Mouse (Mus musculus) limb, embryonic 13.5 days (tissue): Measurements from ENCODE around the gene Rab44. TPM values are rescaled to one million over a fixed set of nuclear protein-coding genes. Genes with fewer than 3 reads are reported as not detected.

Experiments
- ATAC-seq: fragments of 200-750 bp; cut with Nextera tagmentation; 2 replicates; pipeline ENCODE4 v1.8.0; 2017; ENCODE audit warnings: low read depth, moderate number of reproducible peaks, moderate TSS enrichment; ENCODE audit not compliant: low FRiP score
- H3K27ac ChIP-seq: fragments of 300-500 bp; sonication (generic); 2 replicates; pipeline ENCODE4 v1.5.1; 2015; ENCODE audit warnings: inconsistent platforms, mild to moderate bottlenecking, moderate library complexity
- H3K27me3 ChIP-seq: fragments of 300-500 bp; sonication (generic); 2 replicates; pipeline ENCODE4 v1.6.1; 2015; ENCODE audit warnings: mild to moderate bottlenecking, inconsistent platforms
- H3K36me3 ChIP-seq: fragments of 300-500 bp; sonication (generic); 2 replicates; pipeline ENCODE4 v1.6.1; 2015; ENCODE audit warnings: inconsistent platforms, mild to moderate bottlenecking, moderate library complexity
- H3K4me1 ChIP-seq: fragments of 300-500 bp; sonication (generic); 2 replicates; pipeline ENCODE4 v1.6.1; 2015; ENCODE audit warnings: inconsistent platforms
- H3K4me2 ChIP-seq: fragments of 300-500 bp; sonication (generic); replicated peaks from 2 replicates; pipeline ENCODE4 v1.6.1; 2015; ENCODE audit warnings: inconsistent platforms, mild to moderate bottlenecking, moderate library complexity
- H3K4me3 ChIP-seq: fragments of 300-500 bp; sonication (generic); 2 replicates; pipeline ENCODE4 v1.5.1; 2015; ENCODE audit warnings: moderate library complexity, mild to moderate bottlenecking, inconsistent platforms
- H3K9ac ChIP-seq: fragments of 300-500 bp; sonication (generic); 2 replicates; pipeline ENCODE4 v1.6.1; 2015; ENCODE audit warnings: mild to moderate bottlenecking, inconsistent platforms
- H3K9me3 ChIP-seq: fragments of 300-500 bp; sonication (generic); 2 replicates; pipeline ENCODE4 v1.6.1; 2016; ENCODE audit warnings: inconsistent platforms
- WGBS: fragments of 180-500 bp; shearing (Covaris S2); methylation state at CpG from one replicate; pipeline ENCODE4 v1.1.7; 2015; 5-methylcytosine and 5-hydroxymethylcytosine counted together
- polyA plus RNA-seq: library from polyadenylated mRNA; unstranded; fragments of >200 nt; fragmentation: Nextera tagmentation; extraction: Ambion mirVana; gene quantifications from 2 replicates; pipeline ENCODE4 v1.2.1, GENCODE M21; 2015

Gene Rab44
- polyA plus RNA-seq, 1 experiment from 2014 or later: 0.80 TPM

DNA sequence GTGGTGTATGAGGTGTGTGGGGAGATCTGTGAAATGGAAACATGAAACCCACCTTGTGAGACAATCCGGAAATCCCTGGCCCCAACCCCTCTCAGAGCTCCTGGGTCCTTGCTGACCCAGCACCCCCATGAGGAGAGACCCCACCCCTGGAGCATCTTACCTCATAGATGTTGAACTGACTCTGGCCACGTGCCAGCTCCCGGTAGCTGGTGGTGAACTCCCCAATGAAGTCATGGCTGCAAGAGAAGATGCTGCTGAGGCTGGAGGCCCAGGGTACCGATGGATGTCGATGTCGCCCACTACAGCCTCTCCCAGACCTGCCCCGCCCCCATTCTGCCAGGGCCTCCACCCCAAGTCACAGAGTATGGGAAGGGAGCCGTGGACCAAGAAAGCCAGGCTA, 59.2 kb downstream of the Rab44 start:
- ATAC-seq: no peak
- Histone ChIP-seq H3K9me3 (no peaks in the 10 kb centered on the region), H3K36me3 (no peaks in the 10 kb centered on the region), H3K27me3 (no peaks in the 10 kb centered on the region), H3K4me1 (peaks cover 12% of the 10 kb centered on the region), H3K4me3 (no peak overlapping the region), H3K4me2 (no peak overlapping the region), H3K9ac (no peak overlapping the region; the same call in 1 of the 2 replicates), H3K27ac (no peak overlapping the region)
- WGBS: 75% methylated on average over 8 of the region's 8 CpGs

GRCm38 (mm10) chr17:29175693-29176092, 61.7 kb downstream of the Rab44 start:
- Histone ChIP-seq H3K4me1 (peaks cover 12% of the 10 kb centered on the region), H3K4me3 (no peak overlapping the region), H3K9me3 (no peaks in the 10 kb centered on the region), H3K9ac (no peak overlapping the region), H3K36me3 (no peaks in the 10 kb centered on the region), H3K27ac (no peak overlapping the region), H3K27me3 (no peaks in the 10 kb centered on the region), H3K4me2 (no peak overlapping the region)
- 61% methylated on average over 3 of the region's 3 CpGs for WGBS
- ATAC-seq: no peak

GRCm38 (mm10) chr17:29176391-29177267, 62.7 kb downstream of the Rab44 start:
- Histone ChIP-seq H3K36me3 (no peaks in the 10 kb centered on the region), H3K27me3 (no peaks in the 10 kb centered on the region), H3K4me3 (no peak overlapping the region), H3K9me3 (no peaks in the 10 kb centered on the region), H3K27ac (peak overlapping the region; percentile 6; the same call in 1 of the 2 replicates), H3K4me1 (peaks cover 12% of the 10 kb centered on the region), H3K9ac (peak overlapping the region; percentile 21; the same call in 1 of the 2 replicates), H3K4me2 (no peak overlapping the region)
- peak; percentile 46; the same call in 1 of the 2 replicates for ATAC-seq
- 21% methylated on average over 9 of the region's 9 CpGs for WGBS

DNA sequence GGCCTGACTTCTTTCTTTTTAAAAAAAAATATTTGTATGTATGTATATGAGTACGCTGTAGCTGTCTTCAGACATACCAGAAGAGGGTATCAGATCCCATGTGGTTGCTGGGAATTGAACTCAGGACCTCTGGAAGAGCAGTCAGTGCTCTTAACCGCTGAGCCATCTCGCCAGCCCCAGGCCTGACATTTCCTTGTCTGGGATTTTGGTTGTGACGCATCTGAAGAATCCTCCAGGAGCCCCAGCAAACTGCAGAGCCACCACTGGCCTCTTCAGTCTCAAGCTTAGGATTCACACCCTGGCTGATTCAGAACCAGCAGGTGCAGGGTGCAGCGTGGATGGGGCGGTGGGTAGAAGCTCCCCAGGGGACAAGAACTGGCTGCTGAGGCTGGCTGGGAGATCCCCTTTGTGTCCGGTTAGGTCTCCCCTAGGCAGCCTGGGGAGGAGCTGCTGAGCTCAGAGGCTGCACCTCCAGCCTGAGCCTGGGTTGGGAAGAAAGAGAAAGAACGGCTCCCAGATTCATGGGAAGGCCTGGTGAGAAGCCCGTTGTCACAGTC, 64.6 kb downstream of the Rab44 start:
- Histone ChIP-seq H3K9ac (no peak overlapping the region), H3K4me1 (peaks cover 12% of the 10 kb centered on the region), H3K4me3 (no peak overlapping the region), H3K27ac (no peak overlapping the region), H3K27me3 (no peaks in the 10 kb centered on the region), H3K36me3 (no peaks in the 10 kb centered on the region), H3K9me3 (no peaks in the 10 kb centered on the region), H3K4me2 (no peak overlapping the region)
- ATAC-seq: no peak
- 73% methylated on average over 9 of the region's 9 CpGs for WGBS

DNA sequence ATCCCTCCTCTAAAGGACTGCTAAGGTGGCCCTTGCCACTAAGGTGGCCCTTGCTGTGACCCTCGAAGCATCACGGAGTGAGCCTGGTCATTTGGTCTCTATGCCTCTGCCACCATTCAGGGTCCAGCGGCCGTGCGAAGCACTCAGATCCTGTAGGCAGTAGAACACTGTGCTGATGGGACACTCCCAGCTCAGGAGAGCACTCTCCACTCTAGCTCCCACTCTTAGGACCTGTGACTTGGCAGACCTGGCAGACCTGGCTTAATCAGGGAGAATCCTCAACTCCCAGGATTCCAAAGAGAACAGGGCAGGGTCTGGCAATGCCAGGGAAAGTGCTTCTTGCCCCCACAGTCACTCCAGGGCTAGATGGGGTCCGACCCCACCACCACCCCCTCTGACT, 66.0 kb downstream of the Rab44 start:
- no peaks in the 10 kb centered on the region for H3K36me3 ChIP-seq
- no peak overlapping the region for H3K4me3 ChIP-seq
- no peaks in the 10 kb centered on the region for H3K9me3 ChIP-seq
- H3K9ac ChIP-seq: no peak overlapping the region
- no peak overlapping the region for H3K4me2 ChIP-seq
- no peak for ATAC-seq
- peaks cover 12% of the 10 kb centered on the region for H3K4me1 ChIP-seq
- 85% methylated on average over 6 of the region's 6 CpGs for WGBS
- H3K27me3 ChIP-seq: no peaks in the 10 kb centered on the region
- H3K27ac ChIP-seq: no peak overlapping the region

GRCm38 (mm10) chr17:29180406-29181127, 66.6 kb downstream of the Rab44 start:
- no peak overlapping the region for H3K9ac ChIP-seq
- no peak overlapping the region for H3K4me2 ChIP-seq
- no peaks in the 10 kb centered on the region for H3K27me3 ChIP-seq
- H3K4me3 ChIP-seq: no peak overlapping the region
- 68% methylated on average over 4 of the region's 4 CpGs for WGBS
- H3K27ac ChIP-seq: no peak overlapping the region
- no peaks in the 10 kb centered on the region for H3K36me3 ChIP-seq
- peaks cover 18% of the 10 kb centered on the region for H3K4me1 ChIP-seq
- H3K9me3 ChIP-seq: no peaks in the 10 kb centered on the region
- ATAC-seq: no peak

DNA sequence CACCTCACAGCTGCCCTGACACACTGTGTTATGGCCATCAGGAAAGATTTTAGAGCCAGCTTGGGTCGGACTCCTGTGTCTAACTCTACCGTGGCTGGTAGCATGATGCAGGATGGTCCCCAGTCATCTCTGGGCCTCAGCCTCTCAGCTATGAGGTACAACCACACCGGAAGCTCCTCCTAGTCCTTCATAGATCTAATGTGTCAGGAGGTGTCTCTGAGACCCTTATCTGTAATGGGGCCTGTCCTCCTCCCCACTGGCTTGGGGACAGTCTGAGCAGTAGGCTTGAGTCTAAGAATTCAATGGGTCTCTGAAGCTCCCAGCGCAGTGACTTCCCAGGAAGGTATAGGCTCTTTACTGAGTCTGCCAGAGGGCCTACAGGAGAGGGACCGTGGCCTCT, 67.8 kb downstream of the Rab44 start:
- Histone ChIP-seq H3K27ac (no peak overlapping the region), H3K4me2 (no peak overlapping the region), H3K4me3 (no peak overlapping the region), H3K9me3 (no peaks in the 10 kb centered on the region), H3K27me3 (no peaks in the 10 kb centered on the region), H3K9ac (no peak overlapping the region), H3K4me1 (peaks cover 20% of the 10 kb centered on the region), H3K36me3 (no peaks in the 10 kb centered on the region)
- WGBS: 84% methylated on average over 5 of the region's 5 CpGs
- ATAC-seq: no peak

- peaks cover 30% of the 10 kb centered on the region for H3K4me1 ChIP-seq
- H3K27ac ChIP-seq: no peak overlapping the region
- no peak for ATAC-seq
- H3K9ac ChIP-seq: no peak overlapping the region
- no peaks in the 10 kb centered on the region for H3K9me3 ChIP-seq
- 66% methylated on average over 11 of the region's 11 CpGs for WGBS
- no peak overlapping the region for H3K4me3 ChIP-seq
- H3K27me3 ChIP-seq: no peaks in the 10 kb centered on the region
- no peaks in the 10 kb centered on the region for H3K36me3 ChIP-seq
- H3K4me2 ChIP-seq: no peak overlapping the region
Measured at GRCm38 (mm10) chr17:29183162-29183561, 69.2 kb downstream of the Rab44 start.

DNA sequence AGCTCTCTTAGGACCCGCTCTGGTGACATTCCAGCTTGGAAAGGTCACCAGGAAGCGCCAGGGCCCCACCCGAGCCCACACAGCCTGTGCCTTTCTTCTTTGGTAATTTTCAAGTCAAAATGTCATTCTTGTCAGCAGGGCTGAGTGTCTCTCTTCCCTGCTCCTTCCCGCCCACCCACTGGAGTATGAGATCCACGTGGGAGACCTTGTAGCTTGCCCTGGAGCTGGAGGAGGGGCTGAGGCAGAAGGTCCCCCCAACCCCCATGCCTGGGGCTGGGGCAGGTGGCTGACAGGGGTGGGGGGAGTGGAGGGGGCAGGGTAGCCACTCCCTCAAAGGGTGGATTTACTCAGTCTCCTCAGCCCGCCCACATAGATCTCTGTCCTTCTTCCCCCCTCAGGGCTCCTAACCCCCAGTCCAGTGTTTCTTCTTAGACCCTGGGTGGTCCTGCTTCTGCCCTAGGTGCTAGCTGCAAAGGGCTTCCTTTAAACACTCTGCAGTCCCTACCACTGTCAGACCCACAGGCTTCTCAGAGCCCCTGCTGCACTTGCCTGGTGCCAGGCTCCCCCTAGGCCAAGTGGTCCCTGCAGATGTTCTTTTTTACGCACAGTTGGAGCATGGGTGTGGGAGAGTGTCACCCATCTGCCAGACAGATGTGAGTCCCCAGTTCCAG, 71.6 kb downstream of the Rab44 start:
- H3K36me3 ChIP-seq: no peaks in the 10 kb centered on the region
- no peak overlapping the region for H3K4me2 ChIP-seq
- H3K4me1 ChIP-seq: peaks cover 42% of the 10 kb centered on the region
- H3K27me3 ChIP-seq: no peaks in the 10 kb centered on the region
- no peak for ATAC-seq
- no peak overlapping the region for H3K4me3 ChIP-seq
- H3K9me3 ChIP-seq: no peaks in the 10 kb centered on the region
- H3K27ac ChIP-seq: no peak overlapping the region
- H3K9ac ChIP-seq: 0 out of 2 replicates have a peak overlapping the region, but pooled peaks have one; percentile 25
- WGBS: 31% methylated on average over 7 of the region's 7 CpGs

DNA sequence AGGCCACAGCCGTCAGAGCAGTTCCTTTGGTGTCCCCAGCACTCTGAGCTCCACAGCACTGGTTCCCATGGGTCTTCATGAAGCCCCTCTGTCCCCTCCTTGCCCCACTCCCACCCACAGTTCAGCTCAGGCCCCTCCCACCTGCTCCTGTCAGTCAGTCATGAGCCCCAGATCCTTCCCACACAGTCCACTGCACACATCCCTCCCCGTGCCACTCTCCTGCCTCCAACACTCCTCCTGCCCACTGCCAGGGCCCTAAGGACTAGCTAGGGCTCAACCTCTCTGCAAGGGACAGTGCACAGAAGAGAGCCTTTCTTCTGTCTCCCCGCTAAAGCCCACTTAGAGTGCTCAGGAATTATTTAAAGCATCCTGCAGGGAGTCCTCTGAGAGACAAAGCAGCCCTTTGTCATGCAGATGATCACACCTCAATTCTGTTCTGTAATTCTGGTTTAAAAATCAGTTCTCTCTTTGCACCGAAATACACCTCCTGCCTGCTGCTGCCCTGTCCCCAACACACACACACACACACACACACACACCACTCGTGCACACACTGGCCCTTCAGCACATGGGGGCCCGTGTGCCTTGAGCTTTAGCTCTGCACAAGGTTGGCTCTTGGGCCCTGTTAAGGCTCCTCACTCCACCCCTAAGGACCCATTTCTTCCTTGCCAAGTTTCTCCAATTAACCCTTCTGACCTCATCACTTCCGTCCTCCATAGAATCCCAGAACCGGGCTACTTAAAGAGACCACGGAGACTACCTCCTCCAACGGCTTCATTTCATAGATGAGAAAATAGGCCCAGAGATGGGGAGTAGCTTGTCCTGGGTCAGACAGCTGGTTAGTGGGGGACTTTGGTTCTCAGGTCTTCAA, 73.3 kb downstream of the Rab44 start:
- H3K4me3 ChIP-seq: no peak overlapping the region
- peaks cover 46% of the 10 kb centered on the region for H3K4me1 ChIP-seq
- H3K27ac ChIP-seq: no peak overlapping the region
- H3K4me2 ChIP-seq: no peak overlapping the region
- no peak overlapping the region for H3K9ac ChIP-seq
- ATAC-seq: no peak
- 25% methylated on average over 10 of the region's 10 CpGs for WGBS
- no peaks in the 10 kb centered on the region for H3K9me3 ChIP-seq
- no peaks in the 10 kb centered on the region for H3K36me3 ChIP-seq
- H3K27me3 ChIP-seq: no peaks in the 10 kb centered on the region

DNA sequence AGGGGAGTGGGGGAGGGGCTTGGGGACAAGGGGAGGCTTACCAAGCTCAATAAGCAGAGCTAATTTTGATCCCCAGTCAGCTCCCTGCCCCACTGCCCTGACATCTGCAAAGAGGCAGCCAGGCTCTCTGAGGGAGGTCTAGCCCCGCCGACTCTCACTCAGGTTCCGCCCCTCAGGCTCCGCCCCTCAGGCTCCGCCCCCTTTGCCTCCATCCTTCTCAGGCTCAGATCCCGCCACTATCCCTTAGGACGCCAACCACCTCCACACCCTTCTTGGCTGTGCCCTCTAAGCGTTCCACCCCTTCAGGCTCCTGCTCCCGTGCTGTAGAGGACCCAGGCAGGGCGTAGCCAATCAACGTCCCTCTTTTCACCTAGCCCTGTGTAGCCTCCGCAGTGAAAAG, 75.0 kb downstream of the Rab44 start:
- Histone ChIP-seq H3K27ac (no peak overlapping the region), H3K4me2 (peak overlapping the region; percentile 41), H3K4me1 (peaks cover 46% of the 10 kb centered on the region), H3K4me3 (no peak overlapping the region), H3K9me3 (no peaks in the 10 kb centered on the region), H3K27me3 (no peaks in the 10 kb centered on the region), H3K9ac (no peak overlapping the region), H3K36me3 (no peaks in the 10 kb centered on the region)
- ATAC-seq: peak; percentile 46; the same call in 1 of the 2 replicates
- 9% methylated on average over 12 of the region's 12 CpGs for WGBS
